Mouse (Mus musculus) right cerebral cortex, adult 18-20 months (tissue): ENCODE data around the gene Gpd1.

Experiments used
- DNase-seq: peaks from one replicate; pipeline ENCODE4 v3.0.0; 2022; ENCODE audit warnings: mixed read lengths

Gene Gpd1

GRCm38 (mm10) chr15:99772925-99773324 is 55.6 kb downstream of the Gpd1 start:
- DNase-seq, result no peak
